8 mouse cellular contexts compared by ENCODE assay signal in the genomic region with DNA sequence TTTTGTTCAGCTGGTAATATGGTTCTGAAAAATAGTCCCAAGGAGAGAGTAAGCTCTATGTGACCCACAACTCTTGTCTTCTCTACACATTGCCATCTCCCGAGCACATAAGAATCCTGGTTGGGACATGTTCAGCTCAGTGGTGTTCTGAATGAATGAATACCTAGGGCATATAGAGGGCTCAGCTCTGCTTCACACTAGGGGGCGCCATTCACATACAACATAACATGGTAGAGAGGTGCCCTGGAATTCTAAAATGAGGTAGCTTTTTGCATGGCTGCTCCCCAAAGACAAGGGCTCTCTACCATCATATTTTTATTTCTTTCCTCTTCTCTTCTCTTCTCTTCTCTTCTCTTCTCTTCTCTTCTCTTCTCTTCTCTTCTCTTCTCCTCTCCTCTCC. TPM values are rescaled to one million over a fixed set of nuclear protein-coding genes. Genes with fewer than 3 reads are reported as not detected.
A peak's percentile ranks its signal among the peaks of the same experiment; 100 is the strongest.
DNase-seq lines count a peak whose midpoint lies in the region; ATAC-seq and TF ChIP-seq lines count a peak whose summit lies in the region.

No protein-coding gene starts in this region.

- H3K4me2 ChIP-seq in forebrain, embryonic 13.5 days: no peak overlapping the region
- no peak overlapping the region for H3K4me2 ChIP-seq in midbrain, embryonic 14.5 days (ENCODE audit: low read length)

- TF ChIP-seq CTCF in heart, adult 2 months (IDR thresholded peaks at IDR 0.05): peak; percentile 82

- H3K27ac ChIP-seq in heart, adult 2 months: no peak overlapping the region
- H3K27ac ChIP-seq in forebrain, embryonic 13.5 days: no peak overlapping the region
- H3K27ac ChIP-seq in midbrain, embryonic 14.5 days (replicated peaks; ENCODE audit: low read depth, low read length): no peak overlapping the region

- peak; percentile 27 to 54 for DNase-seq in heart, adult 2 months
- DNase-seq in heart, adult 11 months: no peak
- peak; percentile 23 for DNase-seq in c-Kit-positive CD71-positive TER-119-negative erythroid progenitor cells, embryonic 14.5 days (ENCODE audit: low read depth)
- DNase-seq in induced T-regulatory cell, adult 2 months (ENCODE audit: low read depth): peak; percentile 66
- peak; percentile 77 for DNase-seq in left cerebral cortex, adult 11 months (ENCODE audit: low spot score)
- DNase-seq in midbrain, embryonic 14.5 days: peak; percentile 53
- peak; percentile 48 for DNase-seq in telencephalon, adult 2 months (ENCODE audit: low read depth, low spot score)

- H3K9ac ChIP-seq in heart, adult 2 months (ENCODE audit: low read depth, low read length): no peak overlapping the region
- no peak overlapping the region for H3K9ac ChIP-seq in forebrain, embryonic 13.5 days
- no peak overlapping the region for H3K9ac ChIP-seq in midbrain, embryonic 14.5 days (replicated peaks; ENCODE audit: low read length)

- no peak for TF ChIP-seq POLR2A in heart, adult 2 months (IDR thresholded peaks at IDR 0.05; ENCODE audit: insufficient read depth, low read depth, low read length)

- H3K79me2 ChIP-seq in heart, adult 2 months (replicated peaks; ENCODE audit: control insufficient read depth, insufficient read depth, low read length): no peaks in the 10 kb centered on the region

- H3K4me3 ChIP-seq in heart, adult 2 months: no peak overlapping the region
- H3K4me3 ChIP-seq in forebrain, embryonic 13.5 days: no peak overlapping the region
- no peak overlapping the region for H3K4me3 ChIP-seq in midbrain, embryonic 14.5 days (replicated peaks; ENCODE audit: low read depth, low read length)

- 33% methylated on average over 2 of the region's 2 CpGs for WGBS in heart, adult 2 months
- WGBS in forebrain, embryonic 13.5 days: 40% methylated on average over 2 of the region's 2 CpGs
- 39% methylated on average over 2 of the region's 2 CpGs for WGBS in midbrain, embryonic 14.5 days

- no peaks in the 10 kb centered on the region for H3K27me3 ChIP-seq in heart, adult 2 months (ENCODE audit: control insufficient read depth, insufficient read depth, low read length)
- no peaks in the 10 kb centered on the region for H3K27me3 ChIP-seq in forebrain, embryonic 13.5 days
- no peaks in the 10 kb centered on the region for H3K27me3 ChIP-seq in midbrain, embryonic 14.5 days (ENCODE audit: control insufficient read depth, insufficient read depth, low read length)

- no peaks in the 10 kb centered on the region for H3K36me3 ChIP-seq in heart, adult 2 months (ENCODE audit: control insufficient read depth, insufficient read depth, low read length)
- H3K36me3 ChIP-seq in forebrain, embryonic 13.5 days (ENCODE audit: poor library complexity, severe bottlenecking): no peaks in the 10 kb centered on the region
- no peaks in the 10 kb centered on the region for H3K36me3 ChIP-seq in midbrain, embryonic 14.5 days (ENCODE audit: control insufficient read depth, insufficient read depth, low read length)

- peaks cover 3% of the 10 kb centered on the region for H3K4me1 ChIP-seq in heart, adult 2 months (ENCODE audit: control insufficient read depth, insufficient read depth, low read length)
- H3K4me1 ChIP-seq in forebrain, embryonic 13.5 days: peaks cover 10% of the 10 kb centered on the region; the same call in 1 of the 2 replicates
- H3K4me1 ChIP-seq in midbrain, embryonic 14.5 days (ENCODE audit: control insufficient read depth, insufficient read depth, low read length): no peaks in the 10 kb centered on the region

- no peaks in the 10 kb centered on the region for H3K9me3 ChIP-seq in forebrain, embryonic 13.5 days (replicated peaks)
- H3K9me3 ChIP-seq in midbrain, embryonic 14.5 days (ENCODE audit: control insufficient read depth, low read length): no peaks in the 10 kb centered on the region

- no peak for TF ChIP-seq EP300 in heart, adult 2 months (IDR thresholded peaks at IDR 0.05; ENCODE audit: insufficient read depth, low read depth, low read length)

- intact Hi-C loops in heart, adult 2 months (cut with DNase I): loop anchor here (1.0 kb wide), 2 partner anchors 348 to 574 kb away; no protein-coding TSS in a partner anchor

- peak; percentile 57; the same call in 1 of the 2 replicates for ATAC-seq in forebrain, embryonic 13.5 days
- no peak for ATAC-seq in midbrain, embryonic 14.5 days (ENCODE audit: low FRiP score, low TSS enrichment)

RNA-seq across cellular contexts. Expression of a gene that starts 2.2 kb away (rescaled TPM):
- 1 to 10 TPM; 1.3 to 1.5 TPM for total RNA-seq in heart, adult 2 months (2021)
- polyA plus RNA-seq in heart, adult 2 months (2012; rRNA removed): 0.82 and 1.3 TPM in 2 replicates
- polyA plus RNA-seq in forebrain, embryonic 13.5 days (2015; fragmentation: Nextera tagmentation; extraction: Ambion mirVana): 0.09 and 0.12 TPM in 2 replicates
- 0.04 TPM in 1 of 2 replicates, not detected in the other for polyA plus RNA-seq in midbrain, embryonic 14.5 days (2014; fragmentation: Nextera tagmentation; extraction: Ambion mirVana)
